Mouse (Mus musculus): Measurements from ENCODE around the gene Zfp791. TPM values are rescaled to one million over a fixed set of nuclear protein-coding genes. Genes with fewer than 3 reads are reported as not detected.

Zfp791 gene
- polyA plus RNA-seq, 1 experiment from 2014 or later: 0.81 TPM

DNA sequence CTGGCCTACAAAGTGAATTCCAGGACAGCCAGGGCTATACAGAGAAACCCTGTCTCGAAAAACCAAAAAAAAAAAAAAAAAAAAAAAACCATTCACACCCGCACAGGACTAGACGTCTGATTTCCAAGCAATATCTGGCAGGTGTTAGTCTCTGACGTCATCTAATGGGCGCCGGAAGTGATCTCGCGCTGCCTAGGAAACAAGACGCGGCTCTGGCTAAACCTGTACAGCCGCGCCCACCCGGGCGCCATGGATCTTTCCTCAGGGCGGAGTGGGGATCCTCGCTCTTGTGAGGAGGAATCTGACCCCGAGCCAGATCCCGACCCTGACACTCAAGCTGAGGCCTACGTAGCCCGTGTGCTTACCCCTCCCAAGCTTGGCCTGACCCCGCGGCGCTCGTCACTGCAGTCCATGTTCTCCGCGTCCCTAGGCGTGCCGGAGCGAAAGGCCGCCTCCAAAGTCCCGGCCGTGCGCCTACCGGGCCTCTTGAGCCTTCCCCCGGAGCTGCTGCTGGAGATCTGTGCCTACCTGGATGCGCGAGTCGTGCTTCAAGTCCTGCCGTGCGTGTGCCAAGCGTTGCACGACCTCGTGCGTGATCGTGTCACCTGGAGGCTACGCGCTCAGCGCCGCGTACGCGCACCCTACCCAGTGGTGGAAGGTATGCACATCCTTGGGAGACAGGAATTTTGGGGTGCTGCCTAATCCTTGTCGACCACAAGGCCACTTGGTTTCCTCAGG is 62.8 kb downstream of the Zfp791 start, which contains the start of gene Fbxw9:
TSS of gene Fbxw9 (plus strand) at position 177 of the 738 bp plus-strand sequence.
- WGBS: under 1% methylated on average over 53 of the region's 53 CpGs

More for the DNA sequence above, 62.8 kb downstream of the Zfp791 start, which contains the start of gene Fbxw9:
- peak within 1 kb of the TSS; percentile 93 for H3K4me3 ChIP-seq
- H3K27me3 ChIP-seq (ENCODE audit: insufficient read depth, poor library complexity, severe bottlenecking): no peaks in the 10 kb centered on the region
- H3K4me1 ChIP-seq (replicated peaks): peaks cover 21% of the 10 kb centered on the region
- H3K9me3 ChIP-seq: no peaks in the 10 kb centered on the region
- DNase-seq (ENCODE audit: low spot score): peak; percentile 92
- H3K36me3 ChIP-seq: peaks cover 49% of the 10 kb centered on the region
- peak within 1 kb of the TSS; percentile 80 for H3K27ac ChIP-seq

Other genes with a start within 250 kb of the Zfp791 start
- gene Gcdh, start 229.2 kb downstream of the Zfp791 start, polyA plus RNA-seq (2016; fragmentation: Nextera tagmentation; extraction: Ambion mirVana): 35.5 and 43.4 TPM in 2 replicates
- 18.2 and 21.5 TPM in 2 replicates for gene Klf1, start 221.2 kb downstream of the Zfp791 start, polyA plus RNA-seq (2016; fragmentation: Nextera tagmentation; extraction: Ambion mirVana)
- gene Dnase2a, start 214.5 kb downstream of the Zfp791 start, polyA plus RNA-seq (2016; fragmentation: Nextera tagmentation; extraction: Ambion mirVana): 5.8 and 6.6 TPM in 2 replicates
- gene Mast1, start 185.7 kb downstream of the Zfp791 start, polyA plus RNA-seq (2016; fragmentation: Nextera tagmentation; extraction: Ambion mirVana): 5.0 and 12.7 TPM in 2 replicates
- gene Rtbdn, start 176.1 kb downstream of the Zfp791 start, polyA plus RNA-seq (2016; fragmentation: Nextera tagmentation; extraction: Ambion mirVana): 0.55 and 0.88 TPM in 2 replicates
- gene Gm49661, start 153.7 kb downstream of the Zfp791 start, polyA plus RNA-seq (2016; fragmentation: Nextera tagmentation; extraction: Ambion mirVana): not detected in 2 replicates
- gene Prdx2, start 153.5 kb downstream of the Zfp791 start, polyA plus RNA-seq (2016; fragmentation: Nextera tagmentation; extraction: Ambion mirVana): 1,241 and 1,456 TPM in 2 replicates
- 137 and 146 TPM in 2 replicates for gene Rnaseh2a, start 153.3 kb downstream of the Zfp791 start, polyA plus RNA-seq (2016; fragmentation: Nextera tagmentation; extraction: Ambion mirVana)
- gene Junb, start 144.4 kb downstream of the Zfp791 start, polyA plus RNA-seq (2016; fragmentation: Nextera tagmentation; extraction: Ambion mirVana): 6.5 and 8.7 TPM in 2 replicates
- gene Hook2, start 132.5 kb downstream of the Zfp791 start, polyA plus RNA-seq (2016; fragmentation: Nextera tagmentation; extraction: Ambion mirVana): 14.5 and 16.8 TPM in 2 replicates
- not detected in 2 replicates for gene Best2, start 108.6 kb downstream of the Zfp791 start, polyA plus RNA-seq (2016; fragmentation: Nextera tagmentation; extraction: Ambion mirVana)
- 162 and 176 TPM in 2 replicates for gene Asna1, start 97.8 kb downstream of the Zfp791 start, polyA plus RNA-seq (2016; fragmentation: Nextera tagmentation; extraction: Ambion mirVana)
- 149 and 164 TPM in 2 replicates for gene Trir, start 96.3 kb downstream of the Zfp791 start, polyA plus RNA-seq (2016; fragmentation: Nextera tagmentation; extraction: Ambion mirVana)
- gene Tnpo2, start 86.2 kb downstream of the Zfp791 start, polyA plus RNA-seq (2016; fragmentation: Nextera tagmentation; extraction: Ambion mirVana): 27.4 and 28.4 TPM in 2 replicates
- 28.0 and 33.4 TPM in 2 replicates for gene Fbxw9, start 63.0 kb downstream of the Zfp791 start, polyA plus RNA-seq (2016; fragmentation: Nextera tagmentation; extraction: Ambion mirVana)
- gene Gm5741, start 55.1 kb downstream of the Zfp791 start, polyA plus RNA-seq (2016; fragmentation: Nextera tagmentation; extraction: Ambion mirVana): 0.86 and 1.0 TPM in 2 replicates
- 73.7 and 75.2 TPM in 2 replicates for gene Dhps, start 51.3 kb downstream of the Zfp791 start, polyA plus RNA-seq (2016; fragmentation: Nextera tagmentation; extraction: Ambion mirVana)
- 134 and 136 TPM in 2 replicates for gene Wdr83os, start 42.4 kb downstream of the Zfp791 start, polyA plus RNA-seq (2016; fragmentation: Nextera tagmentation; extraction: Ambion mirVana)
- 63.4 TPM in 2 replicates for gene Wdr83, start 41.8 kb downstream of the Zfp791 start, polyA plus RNA-seq (2016; fragmentation: Nextera tagmentation; extraction: Ambion mirVana)
- 19.8 and 23.1 TPM in 2 replicates for gene Man2b1, start 39.8 kb downstream of the Zfp791 start, polyA plus RNA-seq (2016; fragmentation: Nextera tagmentation; extraction: Ambion mirVana)
- not detected in 2 replicates for gene Cks1brt, start 28.8 kb upstream of the Zfp791 start, polyA plus RNA-seq (2016; fragmentation: Nextera tagmentation; extraction: Ambion mirVana)
- gene Olfr371, start 102.9 kb upstream of the Zfp791 start, polyA plus RNA-seq (2016; fragmentation: Nextera tagmentation; extraction: Ambion mirVana): not detected in 2 replicates
- gene Orc6, start 176.5 kb upstream of the Zfp791 start, polyA plus RNA-seq (2016; fragmentation: Nextera tagmentation; extraction: Ambion mirVana): 127 and 145 TPM in 2 replicates
- 147 and 153 TPM in 2 replicates for gene Vps35, start 176.7 kb upstream of the Zfp791 start, polyA plus RNA-seq (2016; fragmentation: Nextera tagmentation; extraction: Ambion mirVana)